Mouse (Mus musculus): ENCODE data around the gene Ndufs2.

- TF ChIP-seq CTCF (IDR thresholded peaks at IDR 0.05; ENCODE audit: control insufficient read depth, insufficient read depth, insufficient read length) (no peak), CEBPB (IDR thresholded peaks at IDR 0.05; ENCODE audit: low read depth) (no peak), FOSL1 (IDR thresholded peaks at IDR 0.05; ENCODE audit: insufficient read depth, low read length, poor library complexity, severe bottlenecking) (no peak), MAX (IDR thresholded peaks at IDR 0.05) (no peak)
These were observed 25.0 kb upstream of the Ndufs2 start for GRCm38 (mm10) chr1:171276110-171276748.

Data from C2C12 (cell line).